Mouse (Mus musculus) liver, embryonic 14.5 days (tissue): Measurements from ENCODE around the gene Tet3.

ENCODE experiments used
- CTCF ChIP-seq: IDR thresholded peaks from 2 replicates; pipeline ENCODE4 v1.5.1; 2016; ENCODE audit warnings: antibody characterized with exemption, low read depth, control low read depth
- EP300 ChIP-seq: IDR thresholded peaks from 2 replicates; pipeline ENCODE4 v1.6.1; 2016; ENCODE audit warnings: antibody characterized with exemption, low read depth

- no peak for TF ChIP-seq CTCF
- no peak for TF ChIP-seq EP300
These were observed 37.3 kb upstream of the Tet3 start for GRCm38 (mm10) chr6:83496009-83496752.
